Mouse (Mus musculus) megakaryocyte, adult 5-6 weeks (primary cell): ENCODE results near the gene Palm. TPM values are rescaled to one million over a fixed set of nuclear protein-coding genes. Genes with fewer than 3 reads are reported as not detected.
A peak's percentile ranks its signal among the peaks of the same experiment; 100 is the strongest.

Source experiments
- ATAC-seq: 2 replicates; pipeline ENCODE4 v1.8.0; 2016; ENCODE audit warnings: mild to moderate bottlenecking, inconsistent platforms; ENCODE audit not compliant: poor library complexity, severe bottlenecking
- total RNA-seq, 2 experiments: library from RNA; stranded (forward) in 1 of 2; stranded (reverse) in 1 of 2; fragments of 153-499, 151-499 nt in 1 of 2; fragments of 221-1000, 200-1000 nt in 1 of 2; gene quantifications; 2 replicates each; pipeline versions ENCODE4 v1.2.3 to v1.2.4; 2015 to 2017

Gene Palm
- total RNA-seq, 2 experiments from 2014 or later: 35.5 to 42.2 TPM

GRCm38 (mm10) chr10:79769329-79769728, 24.0 kb upstream of the Palm start:
- no peak for ATAC-seq

DNA sequence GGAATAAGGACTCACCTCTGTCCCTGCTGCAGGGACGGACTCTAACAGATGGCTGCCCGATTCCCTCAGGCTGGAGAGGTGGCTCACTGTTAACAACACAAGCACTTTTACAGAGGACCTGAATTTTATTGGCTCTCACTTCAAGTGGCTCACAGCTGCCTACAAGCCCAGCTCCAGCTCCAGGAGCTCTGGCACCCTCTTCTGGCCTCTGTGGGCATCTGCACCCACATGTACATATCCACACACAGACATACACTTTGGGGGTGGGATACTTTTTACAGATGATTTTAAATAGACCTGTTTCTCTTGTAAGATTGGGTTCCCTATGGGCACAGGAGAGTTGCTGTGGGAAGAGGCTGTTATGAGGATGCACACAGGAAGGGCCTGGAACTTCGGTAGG, 21.1 kb upstream of the Palm start:
- no peak for ATAC-seq

DNA sequence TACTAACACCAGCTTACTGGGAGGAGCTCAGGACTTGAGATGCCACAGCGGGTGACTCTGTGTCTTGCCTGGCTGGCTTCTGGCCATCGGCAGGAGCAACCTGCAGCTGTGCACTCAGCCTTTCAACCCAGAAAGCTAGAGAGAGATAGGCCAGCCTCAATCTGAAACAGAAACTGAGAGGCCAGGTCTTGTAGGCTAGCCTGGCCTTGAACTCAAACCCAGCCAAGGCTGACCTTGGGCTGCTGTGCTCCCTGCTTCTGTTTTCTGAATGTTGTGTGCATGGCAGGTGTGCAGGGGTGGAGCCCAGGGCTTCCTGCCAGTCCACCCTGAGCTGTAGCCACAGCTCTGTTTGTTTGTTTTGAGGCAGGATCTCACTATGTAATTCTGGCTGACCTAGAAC, 20.2 kb upstream of the Palm start:
- ATAC-seq: no peak

- ATAC-seq: no peak
These were observed 18.7 kb upstream of the Palm start for GRCm38 (mm10) chr10:79774486-79775279.

DNA sequence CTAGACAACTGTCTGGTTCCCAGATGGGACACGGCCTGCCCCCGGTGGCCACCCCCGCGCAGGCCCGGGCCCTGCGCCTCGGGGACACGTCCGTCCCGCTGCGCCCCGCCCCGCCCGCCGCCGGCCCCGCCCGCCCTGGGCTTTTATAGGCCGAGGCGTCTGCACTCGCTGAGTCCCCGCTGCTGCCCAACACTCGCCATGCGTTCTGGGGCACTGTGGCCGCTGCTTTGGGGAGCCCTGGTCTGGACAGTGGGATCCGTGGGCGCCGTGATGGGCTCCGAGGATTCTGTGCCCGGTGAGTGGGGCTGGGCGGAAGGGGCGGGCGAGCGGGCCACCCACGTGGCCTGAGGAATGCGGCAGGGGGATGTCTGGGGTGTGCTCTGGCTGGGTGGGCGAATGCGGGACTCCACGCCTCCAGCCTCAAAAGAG, 16.3 kb upstream of the Palm start, which contains the start of gene Fstl3:
Gene Fstl3 (plus strand): TSS at position 170 of the 429 bp plus-strand sequence.
- no peak for ATAC-seq

GRCm38 (mm10) chr10:79778006-79778405, 15.4 kb upstream of the Palm start:
- no peak for ATAC-seq

DNA sequence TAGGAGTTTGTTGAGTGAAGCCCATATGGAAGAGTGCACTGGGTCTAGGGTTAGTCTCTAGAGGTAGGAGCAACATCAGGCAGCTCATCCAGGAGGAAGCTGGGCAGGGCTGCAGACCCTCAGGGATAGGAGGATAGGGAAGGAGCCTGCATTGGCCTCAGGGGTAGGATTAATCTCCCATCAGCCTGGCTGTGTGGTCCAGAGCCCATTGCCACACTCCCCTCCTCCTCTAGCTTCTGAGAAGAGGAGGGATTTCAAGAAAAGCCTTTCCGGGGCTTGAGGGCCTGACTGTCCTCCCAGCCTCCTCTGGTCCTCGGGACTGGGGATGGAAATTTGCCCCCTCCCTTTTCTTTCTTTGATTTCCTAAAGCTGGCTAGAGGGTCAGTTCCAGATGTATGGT, 14.2 kb upstream of the Palm start:
- ATAC-seq: no peak

DNA sequence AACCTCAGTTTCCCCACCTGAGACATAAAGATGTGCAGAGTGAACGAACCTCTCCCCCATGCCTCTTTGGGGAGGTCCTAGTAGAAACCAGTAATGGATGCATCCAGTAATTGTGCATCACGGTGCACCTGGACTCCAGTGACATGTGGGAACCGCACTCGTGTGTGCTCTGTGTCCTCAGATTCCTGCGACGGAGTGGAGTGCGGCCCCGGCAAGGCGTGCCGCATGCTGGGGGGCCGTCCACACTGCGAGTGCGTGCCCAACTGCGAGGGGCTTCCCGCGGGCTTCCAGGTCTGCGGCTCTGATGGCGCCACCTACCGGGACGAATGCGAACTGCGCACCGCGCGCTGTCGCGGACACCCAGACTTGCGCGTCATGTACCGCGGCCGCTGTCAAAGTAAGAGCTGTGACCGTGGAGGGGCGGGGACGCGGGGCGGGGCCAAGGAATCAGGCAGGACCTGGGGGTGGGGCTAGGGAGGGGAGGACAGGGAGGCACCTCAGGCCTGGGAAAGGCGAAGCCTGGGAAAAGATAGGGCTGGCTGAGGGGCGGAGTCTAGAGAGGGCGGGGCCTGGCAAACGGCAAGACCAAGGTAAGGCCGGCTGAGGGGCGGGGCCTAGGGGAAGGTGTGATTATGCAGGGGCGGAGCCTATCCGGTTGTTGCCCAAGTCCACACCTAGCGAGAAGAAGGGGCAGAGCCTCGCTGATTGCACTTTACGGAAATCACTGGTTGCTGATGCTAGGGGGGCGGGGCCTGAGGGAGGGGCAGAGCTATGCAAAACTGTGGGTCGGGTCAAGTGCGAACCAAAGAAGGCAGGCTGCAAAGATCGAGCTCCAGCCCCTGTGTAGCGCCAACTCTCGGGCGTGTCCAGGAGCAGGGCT, 13.3 kb upstream of the Palm start:
- peak; percentile 80 for ATAC-seq

GRCm38 (mm10) chr10:79780664-79781015, 12.7 kb upstream of the Palm start:
- ATAC-seq: peak; percentile 65

DNA sequence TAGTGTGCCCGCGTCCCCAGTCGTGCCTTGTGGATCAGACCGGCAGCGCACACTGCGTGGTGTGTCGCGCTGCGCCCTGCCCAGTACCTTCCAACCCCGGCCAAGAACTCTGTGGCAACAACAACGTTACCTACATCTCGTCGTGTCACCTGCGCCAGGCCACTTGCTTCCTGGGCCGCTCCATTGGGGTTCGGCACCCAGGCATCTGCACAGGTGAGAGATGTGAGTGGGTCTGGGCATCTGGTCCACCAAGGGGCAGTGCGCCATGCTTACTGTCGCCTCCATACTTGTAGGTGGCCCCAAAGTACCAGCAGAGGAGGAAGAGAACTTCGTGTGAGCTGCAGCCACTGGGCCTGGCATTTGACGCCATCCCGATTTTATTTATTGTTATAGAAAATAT, 12.2 kb upstream of the Palm start:
- no peak; the same call in 1 of the 2 replicates for ATAC-seq

GRCm38 (mm10) chr10:79781956-79782355, 11.4 kb upstream of the Palm start:
- no peak for ATAC-seq

DNA sequence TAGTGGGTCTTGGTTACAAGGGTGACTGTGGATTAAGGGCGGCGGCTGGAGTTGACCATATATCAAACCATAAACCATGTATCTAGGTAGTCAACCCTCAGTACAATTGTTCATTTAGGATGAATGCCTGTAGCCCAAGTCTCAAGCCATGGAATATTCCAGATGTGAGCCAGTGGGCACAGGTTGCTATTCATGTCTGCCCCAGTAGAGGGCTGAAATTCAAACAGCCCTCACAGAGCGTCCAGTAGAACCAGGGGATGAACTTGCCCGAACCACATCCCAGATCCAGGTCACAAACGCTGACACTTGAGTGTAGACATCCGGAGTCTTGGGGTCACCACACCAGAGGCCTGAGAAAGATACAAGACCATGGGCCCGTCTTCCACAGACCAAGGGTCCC, 10.3 kb upstream of the Palm start:
- no peak for ATAC-seq

GRCm38 (mm10) chr10:79783920-79784800, 9.2 kb upstream of the Palm start:
- ATAC-seq: no peak

GRCm38 (mm10) chr10:79788386-79789158, 4.8 kb upstream of the Palm start:
- peak; percentile 52 for ATAC-seq

GRCm38 (mm10) chr10:79789581-79789980, 3.8 kb upstream of the Palm start:
- no peak for ATAC-seq

DNA sequence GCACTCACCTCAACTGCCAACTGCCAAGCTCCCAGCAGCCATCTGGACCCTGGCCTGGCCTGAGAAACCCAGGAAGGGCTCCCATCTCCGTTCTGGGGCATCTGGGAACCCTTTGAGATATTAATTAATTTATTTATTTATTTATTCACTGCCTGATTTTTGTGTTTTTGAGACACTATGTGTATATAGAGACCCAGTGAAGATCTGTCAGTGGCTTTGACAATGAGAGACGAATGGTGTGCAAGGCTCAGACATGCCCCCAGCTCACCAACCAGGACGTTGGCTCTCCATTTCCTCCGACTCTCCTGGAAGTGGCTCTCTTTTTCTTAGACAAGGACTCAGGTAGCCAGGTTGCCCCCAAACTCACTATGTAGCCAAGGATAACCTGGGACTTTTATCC, 2.5 kb upstream of the Palm start, which contains the start of gene Prss57:
Gene Prss57 (minus strand): TSS at position 101 of the 400 bp plus-strand sequence.
- ATAC-seq: no peak

GRCm38 (mm10) chr10:79792339-79793040, 882 bp upstream of the Palm start:
- no peak for ATAC-seq

- ATAC-seq: peak; percentile 14
These were observed 542 bp downstream of the Palm start for GRCm38 (mm10) chr10:79793738-79794490.

DNA sequence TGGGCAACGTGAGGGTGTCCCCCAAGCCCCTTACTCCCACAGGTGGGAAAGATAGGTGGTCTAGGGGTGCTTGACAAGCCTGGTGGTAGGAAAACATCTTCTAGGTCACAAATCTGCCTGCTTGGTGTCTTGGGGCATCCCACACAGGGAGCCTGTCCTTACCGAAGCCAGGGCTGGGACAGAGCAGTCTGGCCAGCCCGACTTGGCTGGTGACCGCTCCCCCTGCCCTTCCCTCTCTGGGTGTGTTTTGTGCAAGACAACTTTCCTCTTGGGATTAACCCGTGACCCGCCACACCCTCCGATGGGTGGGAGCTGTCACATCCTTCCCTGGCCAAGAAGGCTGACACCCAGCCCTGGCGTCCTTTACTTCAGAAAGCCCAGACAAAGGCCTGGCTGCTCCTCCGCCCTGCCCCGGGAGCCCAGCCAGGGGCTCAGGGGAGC, 1.1 kb downstream of the Palm start:
- ATAC-seq: no peak
